In the genomic region with DNA sequence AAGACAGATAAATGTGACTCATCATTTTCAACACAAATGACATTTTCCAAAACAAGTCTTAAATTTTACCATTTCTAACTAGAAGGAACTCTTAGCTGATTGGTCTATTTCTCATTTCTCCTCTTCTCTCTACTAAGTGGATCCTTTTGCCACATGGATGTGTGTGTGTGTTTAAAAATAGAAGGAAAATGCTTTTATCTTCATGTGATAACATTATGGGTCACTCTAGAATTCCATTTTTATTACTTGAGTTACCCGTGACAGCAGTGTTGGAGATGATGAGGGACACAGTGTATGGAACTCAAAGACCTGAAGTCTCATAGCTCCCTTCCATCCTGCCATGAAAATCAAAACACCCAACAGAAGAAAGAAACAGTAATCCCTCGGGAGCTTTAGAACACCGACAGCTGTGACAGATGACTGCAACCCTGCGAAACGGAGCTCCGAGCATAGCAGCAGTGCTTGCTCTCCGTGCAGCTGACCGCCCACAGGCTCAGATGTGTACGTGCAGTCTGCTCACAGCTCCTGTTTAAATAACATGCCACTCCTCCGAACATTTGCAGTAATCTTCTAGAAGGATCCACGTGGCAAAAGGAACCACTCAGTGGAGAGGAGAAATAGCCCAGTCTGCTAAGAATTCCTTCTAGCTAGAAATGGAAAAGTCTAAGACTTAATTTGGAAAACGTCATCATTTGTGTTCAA, we compare ENCODE assay signal across 9 mouse cellular contexts. TPM values are rescaled to one million over a fixed set of nuclear protein-coding genes. Genes with fewer than 3 reads are reported as not detected.
DNase-seq lines count a peak whose midpoint lies in the region; ATAC-seq lines count a peak whose summit lies in the region.
"Had no signal": no experiment of that assay in that cellular context is flagged by ENCODE, and none has a peak within 500 bp of the region (broad histone marks: within the 10 kb centered on the region; RNA-seq: fewer than 3 reads in every experiment).

No protein-coding gene starts in this region.

- 26% methylated on average over 12 of the region's 12 CpGs for WGBS in limb, embryonic 11.5 days
- WGBS in limb, embryonic 10.5 days, result 29% methylated on average over 12 of the region's 12 CpGs
- 21% methylated on average over 12 of the region's 12 CpGs for WGBS in embryonic facial prominence, embryonic 14.5 days
- WGBS in intestine, embryonic 15.5 days, result 12% methylated on average over 12 of the region's 12 CpGs
- WGBS in midbrain, embryonic 15.5 days, result 15% methylated on average over 12 of the region's 12 CpGs

- H3K36me3 ChIP-seq in limb, embryonic 11.5 days (ENCODE audit: control insufficient read depth, insufficient read depth, low read length), result no peaks in the 10 kb centered on the region
- H3K36me3 ChIP-seq in limb, embryonic 10.5 days, result no peaks in the 10 kb centered on the region
- H3K36me3 ChIP-seq in embryonic facial prominence, embryonic 14.5 days (ENCODE audit: control insufficient read depth, insufficient read depth, low read length), result no peaks in the 10 kb centered on the region
- H3K36me3 ChIP-seq in intestine, embryonic 15.5 days, result no peaks in the 10 kb centered on the region
- H3K36me3 ChIP-seq in midbrain, embryonic 15.5 days (replicated peaks), result no peaks in the 10 kb centered on the region

- no peak overlapping the region for H3K4me2 ChIP-seq in limb, embryonic 11.5 days (ENCODE audit: low read depth, severe bottlenecking)
- H3K4me2 ChIP-seq in embryonic facial prominence, embryonic 14.5 days (ENCODE audit: low read depth, low read length), result peak overlapping the region; percentile 26; the same call in 1 of the 2 replicates
- H3K4me2 ChIP-seq in intestine, embryonic 15.5 days (replicated peaks), result peak overlapping the region; percentile 45
- peak overlapping the region; percentile 37 for H3K4me2 ChIP-seq in midbrain, embryonic 15.5 days

- H3K9ac ChIP-seq in limb, embryonic 11.5 days (ENCODE audit: low read length), result no peak overlapping the region
- H3K9ac ChIP-seq in embryonic facial prominence, embryonic 14.5 days (ENCODE audit: low read depth, low read length), result no peak overlapping the region
- 0 out of 2 replicates have a peak overlapping the region, but pooled peaks have one; percentile 5 for H3K9ac ChIP-seq in intestine, embryonic 15.5 days
- H3K9ac ChIP-seq in midbrain, embryonic 15.5 days, result no peak overlapping the region

- DNase-seq in limb, embryonic 11.5 days (ENCODE audit: low spot score), result peak; percentile 48
- DNase-seq in limb, embryonic 10.5 days (ENCODE audit: low spot score), result no peak
- peak; percentile 89 for DNase-seq in embryonic facial prominence, embryonic 14.5 days (ENCODE audit: low spot score)
- DNase-seq in spleen, postnatal 36 days (ENCODE audit: low spot score in 2 of 2), result no peak
- DNase-seq in testis, postnatal 10 days (ENCODE audit: low spot score), result no peak
- no peak for DNase-seq in natural killer cell, adult 2 months (ENCODE audit: low spot score in 2 of 2)

- H3K4me3 ChIP-seq in limb, embryonic 11.5 days (ENCODE audit: low read depth, low read length), result no peak overlapping the region
- H3K4me3 ChIP-seq in limb, embryonic 10.5 days, result no peak overlapping the region
- no peak overlapping the region for H3K4me3 ChIP-seq in embryonic facial prominence, embryonic 14.5 days (ENCODE audit: low read depth, low read length)
- no peak overlapping the region for H3K4me3 ChIP-seq in intestine, embryonic 15.5 days (replicated peaks)
- no peak overlapping the region for H3K4me3 ChIP-seq in midbrain, embryonic 15.5 days

- 0 out of 2 replicates have a peak, but pooled peaks have one; percentile 54 for ATAC-seq in limb, embryonic 11.5 days (ENCODE audit: insufficient number of reproducible peaks, low FRiP score, low TSS enrichment, low read depth)
- ATAC-seq in embryonic facial prominence, embryonic 14.5 days (ENCODE audit: low read depth), result peak; percentile 94
- peak; percentile 94 for ATAC-seq in intestine, embryonic 15.5 days
- ATAC-seq in midbrain, embryonic 15.5 days (replicated peaks), result peak; percentile 85

- H3K4me1 ChIP-seq in limb, embryonic 11.5 days (ENCODE audit: control insufficient read depth, insufficient read depth, low read length), result peaks cover 3% of the 10 kb centered on the region; the same call in 1 of the 2 replicates
- H3K4me1 ChIP-seq in limb, embryonic 10.5 days, result peaks cover 32% of the 10 kb centered on the region
- 0 out of 2 replicates have a peak, but pooled peaks cover 7% of the 10 kb centered on the region for H3K4me1 ChIP-seq in embryonic facial prominence, embryonic 14.5 days (ENCODE audit: control insufficient read depth, insufficient read depth, low read length)
- H3K4me1 ChIP-seq in intestine, embryonic 15.5 days (replicated peaks), result 0 out of 2 replicates have a peak, but pooled peaks cover 4% of the 10 kb centered on the region
- peaks cover 12% of the 10 kb centered on the region for H3K4me1 ChIP-seq in midbrain, embryonic 15.5 days

- no peak overlapping the region for H3K27ac ChIP-seq in limb, embryonic 11.5 days (replicated peaks; ENCODE audit: low read depth, low read length)
- H3K27ac ChIP-seq in limb, embryonic 10.5 days, result no peak overlapping the region
- no peak overlapping the region for H3K27ac ChIP-seq in embryonic facial prominence, embryonic 14.5 days (replicated peaks; ENCODE audit: low read depth, low read length)
- no peak overlapping the region for H3K27ac ChIP-seq in intestine, embryonic 15.5 days
- H3K27ac ChIP-seq in midbrain, embryonic 15.5 days, result no peak overlapping the region
- H3K27ac ChIP-seq: macrophage had no signal

- H3K27me3 ChIP-seq in limb, embryonic 11.5 days (ENCODE audit: control insufficient read depth, insufficient read depth, low read length), result no peaks in the 10 kb centered on the region
- H3K27me3 ChIP-seq in limb, embryonic 10.5 days (ENCODE audit: low read depth, poor library complexity, severe bottlenecking), result no peaks in the 10 kb centered on the region
- H3K27me3 ChIP-seq in embryonic facial prominence, embryonic 14.5 days (replicated peaks; ENCODE audit: control insufficient read depth, insufficient read depth, low read length), result no peaks in the 10 kb centered on the region
- no peaks in the 10 kb centered on the region for H3K27me3 ChIP-seq in intestine, embryonic 15.5 days (replicated peaks)
- no peaks in the 10 kb centered on the region for H3K27me3 ChIP-seq in midbrain, embryonic 15.5 days (replicated peaks)

- H3K9me3 ChIP-seq in limb, embryonic 11.5 days (ENCODE audit: control insufficient read depth, low read length), result no peaks in the 10 kb centered on the region
- no peaks in the 10 kb centered on the region for H3K9me3 ChIP-seq in limb, embryonic 10.5 days (replicated peaks)
- H3K9me3 ChIP-seq in embryonic facial prominence, embryonic 14.5 days (ENCODE audit: control insufficient read depth, low read length), result no peaks in the 10 kb centered on the region
- H3K9me3 ChIP-seq in intestine, embryonic 15.5 days, result no peaks in the 10 kb centered on the region
- H3K9me3 ChIP-seq in midbrain, embryonic 15.5 days, result no peaks in the 10 kb centered on the region

RNA-seq across cellular contexts. Expression of gene Best3, which starts 27.7 kb away (rescaled TPM):
- polyA plus RNA-seq in limb, embryonic 11.5 days (2014; fragmentation: Nextera tagmentation; extraction: Ambion mirVana), result 0.23 and 0.31 TPM in 2 replicates
- polyA plus RNA-seq in limb, embryonic 10.5 days (2016; fragmentation: Nextera tagmentation; extraction: Ambion mirVana), result 0.05 TPM in 1 of 2 replicates, not detected in the other
- polyA plus RNA-seq in embryonic facial prominence, embryonic 14.5 days (2014; fragmentation: Nextera tagmentation; extraction: Ambion mirVana), result 2.3 and 4.6 TPM in 2 replicates
- not detected in 2 replicates for polyA plus RNA-seq in intestine, embryonic 15.5 days (2015; fragmentation: Nextera tagmentation; extraction: Ambion mirVana)
- polyA plus RNA-seq in midbrain, embryonic 15.5 days (2015; fragmentation: Nextera tagmentation; extraction: Ambion mirVana), result 0.10 TPM in 1 of 2 replicates, not detected in the other

RNA-seq across cellular contexts. Expression of gene Lrrc10, which starts 31.3 kb away (rescaled TPM):
- 0.11 TPM in 1 of 2 replicates, not detected in the other for polyA plus RNA-seq in limb, embryonic 11.5 days (2014; fragmentation: Nextera tagmentation; extraction: Ambion mirVana)
- 0.10 TPM in 1 of 2 replicates, not detected in the other for polyA plus RNA-seq in limb, embryonic 10.5 days (2016; fragmentation: Nextera tagmentation; extraction: Ambion mirVana)
- not detected in 2 replicates for polyA plus RNA-seq in embryonic facial prominence, embryonic 14.5 days (2014; fragmentation: Nextera tagmentation; extraction: Ambion mirVana)
- not detected in 2 replicates for polyA plus RNA-seq in intestine, embryonic 15.5 days (2015; fragmentation: Nextera tagmentation; extraction: Ambion mirVana)
- 0.19 TPM in 1 of 2 replicates, not detected in the other for polyA plus RNA-seq in midbrain, embryonic 15.5 days (2015; fragmentation: Nextera tagmentation; extraction: Ambion mirVana)
- polyA plus RNA-seq: macrophage had no signal

RNA-seq across cellular contexts. Expression of gene Gm10271, which starts 41.4 kb away (rescaled TPM):
- not detected in 2 replicates for polyA plus RNA-seq in limb, embryonic 11.5 days (2014; fragmentation: Nextera tagmentation; extraction: Ambion mirVana)
- polyA plus RNA-seq in limb, embryonic 10.5 days (2016; fragmentation: Nextera tagmentation; extraction: Ambion mirVana), result not detected in 2 replicates
- not detected in 2 replicates for polyA plus RNA-seq in embryonic facial prominence, embryonic 14.5 days (2014; fragmentation: Nextera tagmentation; extraction: Ambion mirVana)
- not detected in 2 replicates for polyA plus RNA-seq in intestine, embryonic 15.5 days (2015; fragmentation: Nextera tagmentation; extraction: Ambion mirVana)
- not detected in 2 replicates for polyA plus RNA-seq in midbrain, embryonic 15.5 days (2015; fragmentation: Nextera tagmentation; extraction: Ambion mirVana)
- polyA plus RNA-seq: macrophage had no signal

RNA-seq across cellular contexts. Expression of gene Cct2, which starts 49.8 kb away (rescaled TPM):
- polyA plus RNA-seq in limb, embryonic 11.5 days (2014; fragmentation: Nextera tagmentation; extraction: Ambion mirVana), result 360 and 362 TPM in 2 replicates
- polyA plus RNA-seq in limb, embryonic 10.5 days (2016; fragmentation: Nextera tagmentation; extraction: Ambion mirVana), result 350 and 402 TPM in 2 replicates
- 266 and 276 TPM in 2 replicates for polyA plus RNA-seq in embryonic facial prominence, embryonic 14.5 days (2014; fragmentation: Nextera tagmentation; extraction: Ambion mirVana)
- 238 and 258 TPM in 2 replicates for polyA plus RNA-seq in intestine, embryonic 15.5 days (2015; fragmentation: Nextera tagmentation; extraction: Ambion mirVana)
- polyA plus RNA-seq in midbrain, embryonic 15.5 days (2015; fragmentation: Nextera tagmentation; extraction: Ambion mirVana), result 240 and 244 TPM in 2 replicates

Comparison
In these comparisons a context has a peak if more than half of its experiments do, and no peak if none do; other contexts are left out.
1. DNase-seq: peak in limb, embryonic 11.5 days (single experiment) and embryonic facial prominence, embryonic 14.5 days (single experiment); none in limb, embryonic 10.5 days (single experiment), spleen, postnatal 36 days (0 of 2), testis, postnatal 10 days (single experiment) and natural killer cell, adult 2 months (0 of 2).
2. Peak in every context shown above with its lines, with median percentiles within 50 percentile points of each other: ATAC-seq.